In the genomic region with DNA sequence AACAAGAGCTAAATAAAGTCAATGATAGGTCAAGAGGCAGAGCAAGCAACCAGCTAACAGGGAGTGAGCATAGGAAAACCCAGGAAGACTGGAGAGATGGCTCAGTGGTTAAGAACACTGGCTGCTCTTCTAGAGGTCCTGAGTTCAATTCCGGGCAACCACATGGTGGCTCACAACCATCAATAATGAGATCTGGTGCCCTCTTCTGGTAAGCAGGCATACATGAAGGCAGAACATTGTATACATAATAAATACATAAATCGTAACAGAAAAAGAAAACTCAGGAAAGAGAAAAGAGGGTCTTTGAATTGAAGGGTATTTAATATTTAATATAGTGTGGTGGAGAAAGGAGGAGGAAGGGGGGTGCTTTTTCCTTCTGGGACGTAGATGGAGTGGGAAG, we compare ENCODE assay signal across 20 mouse cellular contexts. TPM values are rescaled to one million over a fixed set of nuclear protein-coding genes. Genes with fewer than 3 reads are reported as not detected.
DNase-seq lines count a peak whose midpoint lies in the region; ATAC-seq and TF ChIP-seq lines count a peak whose summit lies in the region.
"Had no signal": no experiment of that assay in that cellular context is flagged by ENCODE, and none has a peak within 500 bp of the region (broad histone marks: within the 10 kb centered on the region; RNA-seq: fewer than 3 reads in every experiment).

No protein-coding gene starts in this region.

- no peaks in the 10 kb centered on the region for H3K4me1 ChIP-seq in forebrain, postnatal 0 days (ENCODE audit: insufficient read depth)
- H3K4me1 ChIP-seq in forebrain, embryonic 16.5 days (replicated peaks; ENCODE audit: control insufficient read depth, insufficient read depth, low read length), result peaks cover 6% of the 10 kb centered on the region
- H3K4me1 ChIP-seq in kidney, postnatal 0 days (replicated peaks; ENCODE audit: insufficient read depth, low read length), result 0 out of 2 replicates have a peak, but pooled peaks cover 5% of the 10 kb centered on the region
- H3K4me1 ChIP-seq: heart, embryonic 15.5 days; limb, embryonic 15.5 days had no signal

- no peaks in the 10 kb centered on the region for H3K27me3 ChIP-seq in forebrain, postnatal 0 days (ENCODE audit: insufficient read depth, low read length)
- H3K27me3 ChIP-seq in forebrain, embryonic 16.5 days (replicated peaks; ENCODE audit: control insufficient read depth, insufficient read depth, low read length), result no peaks in the 10 kb centered on the region; the same call in 1 of the 2 replicates
- no peaks in the 10 kb centered on the region for H3K27me3 ChIP-seq in kidney, postnatal 0 days (ENCODE audit: insufficient read depth, low read length)
- H3K27me3 ChIP-seq: kidney, embryonic 15.5 days; limb, embryonic 15.5 days; stomach, embryonic 15.5 days had no signal

- no peak for DNase-seq in forebrain, postnatal 0 days
- DNase-seq in kidney, postnatal 0 days (ENCODE audit: low spot score), result no peak
- DNase-seq in kidney, postnatal 14 days, result no peak
- DNase-seq in 416B (ENCODE audit: low read depth) (peak; percentile 20), NIH3T3 (ENCODE audit: low read depth) (peak; percentile 17)
- no peak for DNase-seq in adrenal gland, postnatal 14 days
- DNase-seq: cerebellum, adult 8-10 months; gastrocnemius, postnatal 14 days; heart, adult 18-20 months; layer of hippocampus, postnatal 36 days; lung, postnatal 4 days; retina, postnatal 1 day had no signal

- ATAC-seq in forebrain, postnatal 0 days, result no peak
- no peak for ATAC-seq in forebrain, embryonic 16.5 days
- ATAC-seq in kidney, postnatal 0 days (replicated peaks; ENCODE audit: low FRiP score, low read depth), result no peak
- ATAC-seq: inflammation-experienced regulatory T-cells, adult 6 months had no signal

- no peaks in the 10 kb centered on the region for H3K9me3 ChIP-seq in forebrain, postnatal 0 days (ENCODE audit: low read length)
- no peaks in the 10 kb centered on the region for H3K9me3 ChIP-seq in forebrain, embryonic 16.5 days (ENCODE audit: control insufficient read depth, low read length)
- no peaks in the 10 kb centered on the region for H3K9me3 ChIP-seq in kidney, postnatal 0 days (replicated peaks; ENCODE audit: low read length)
- H3K9me3 ChIP-seq: heart, embryonic 15.5 days; hindbrain, embryonic 10.5 days; kidney, embryonic 15.5 days; limb, embryonic 15.5 days; stomach, embryonic 15.5 days had no signal

- H3K36me3 ChIP-seq in forebrain, postnatal 0 days (ENCODE audit: insufficient read depth), result no peaks in the 10 kb centered on the region
- no peaks in the 10 kb centered on the region for H3K36me3 ChIP-seq in forebrain, embryonic 16.5 days (ENCODE audit: control insufficient read depth, insufficient read depth)
- H3K36me3 ChIP-seq in kidney, postnatal 0 days (ENCODE audit: insufficient read depth, low read length), result no peaks in the 10 kb centered on the region
- H3K36me3 ChIP-seq: heart, embryonic 15.5 days; hindbrain, embryonic 10.5 days; kidney, embryonic 15.5 days; limb, embryonic 15.5 days; midbrain, embryonic 10.5 days; stomach, embryonic 15.5 days had no signal

- no peak overlapping the region for H3K27ac ChIP-seq in forebrain, postnatal 0 days (ENCODE audit: low read depth, low read length)
- H3K27ac ChIP-seq in forebrain, embryonic 16.5 days (ENCODE audit: low read length), result no peak overlapping the region
- H3K27ac ChIP-seq in kidney, postnatal 0 days, result no peak overlapping the region
- H3K27ac ChIP-seq: heart, embryonic 15.5 days; hindbrain, embryonic 10.5 days; kidney, embryonic 15.5 days; limb, embryonic 15.5 days; midbrain, embryonic 10.5 days; stomach, embryonic 15.5 days had no signal

- H3K9ac ChIP-seq in forebrain, postnatal 0 days, result no peak overlapping the region
- no peak overlapping the region for H3K9ac ChIP-seq in forebrain, embryonic 16.5 days (replicated peaks; ENCODE audit: low read depth, low read length)
- no peak overlapping the region for H3K9ac ChIP-seq in kidney, postnatal 0 days (ENCODE audit: low read depth, low read length)
- H3K9ac ChIP-seq: heart, embryonic 15.5 days; kidney, embryonic 15.5 days; limb, embryonic 15.5 days; stomach, embryonic 15.5 days had no signal

- peak; percentile 32 for TF ChIP-seq CTCF in forebrain, postnatal 0 days (IDR thresholded peaks at IDR 0.05; ENCODE audit: low read depth)
- TF ChIP-seq CTCF in kidney, postnatal 0 days (IDR thresholded peaks at IDR 0.05; ENCODE audit: low read depth), result peak; percentile 59; the same call in 1 of the 2 replicates

- 89% methylated on average over 3 of the region's 3 CpGs for WGBS in forebrain, postnatal 0 days
- WGBS in forebrain, embryonic 16.5 days, result 90% methylated on average over 3 of the region's 3 CpGs
- WGBS in kidney, postnatal 0 days, result 89% methylated on average over 3 of the region's 3 CpGs

- no peak overlapping the region for H3K4me3 ChIP-seq in forebrain, postnatal 0 days (ENCODE audit: low read depth, low read length)
- H3K4me3 ChIP-seq in forebrain, embryonic 16.5 days (replicated peaks; ENCODE audit: low read length), result no peak overlapping the region
- no peak overlapping the region for H3K4me3 ChIP-seq in kidney, postnatal 0 days (replicated peaks; ENCODE audit: low read depth, low read length)
- H3K4me3 ChIP-seq: heart, embryonic 15.5 days; hindbrain, embryonic 10.5 days; kidney, embryonic 15.5 days; limb, embryonic 15.5 days; midbrain, embryonic 10.5 days; stomach, embryonic 15.5 days had no signal

- H3K4me2 ChIP-seq in forebrain, postnatal 0 days (ENCODE audit: low read depth), result no peak overlapping the region
- no peak overlapping the region for H3K4me2 ChIP-seq in forebrain, embryonic 16.5 days (ENCODE audit: low read length)
- no peak overlapping the region for H3K4me2 ChIP-seq in kidney, postnatal 0 days (ENCODE audit: low read length)
- H3K4me2 ChIP-seq: heart, embryonic 15.5 days; kidney, embryonic 15.5 days; limb, embryonic 15.5 days; stomach, embryonic 15.5 days had no signal

RNA-seq across cellular contexts. Expression of gene Smurf1, which starts 5.6 kb away (rescaled TPM):
- total RNA-seq in forebrain, postnatal 0 days (2014; rRNA removed), result 49.2 and 55.5 TPM in 2 replicates
- 15.3 and 21.6 TPM in 2 replicates for polyA plus RNA-seq in forebrain, postnatal 0 days (2015; fragmentation: Nextera tagmentation; extraction: Ambion mirVana)
- polyA plus RNA-seq in forebrain, embryonic 16.5 days (2015; fragmentation: Nextera tagmentation; extraction: Ambion mirVana), result 25.4 and 28.2 TPM in 2 replicates
- 12.6 and 13.4 TPM in 2 replicates for polyA plus RNA-seq in kidney, postnatal 0 days (2015; fragmentation: Nextera tagmentation; extraction: Ambion mirVana)
- total RNA-seq in adrenal gland, postnatal 14 days (2021), result 17.2 and 19.4 TPM in 2 replicates

Comparison
In these comparisons a context has a peak if more than half of its experiments do, and no peak if none do; other contexts are left out.
1. DNase-seq: peak in 416B (single experiment) and NIH3T3 (single experiment); none in forebrain, postnatal 0 days (single experiment), kidney, postnatal 0 days (single experiment), kidney, postnatal 14 days (single experiment) and adrenal gland, postnatal 14 days (single experiment).